Mouse (Mus musculus): ENCODE results near the gene Fhl1.

Fhl1 gene

GRCm38 (mm10) chrX:56835842-56836241 lies 104.3 kb downstream of the Fhl1 start:
- in situ Hi-C loops (cut with MboI; ENCODE audit: low pct_unique_long_range_greater_than_20kb in 1 of 2, low sequenced_read_pairs in 2 of 2, unreplicated experiment in 1 of 2), result loop anchor here in 1 of 2 experiments (25.0 kb wide), 1 partner anchor 276 kb away; no protein-coding TSS in a partner anchor

GRCm38 (mm10) chrX:56839369-56839768 lies 107.8 kb downstream of the Fhl1 start:
- in situ Hi-C loops (cut with MboI; ENCODE audit: low pct_unique_long_range_greater_than_20kb in 1 of 2, low sequenced_read_pairs in 2 of 2, unreplicated experiment in 1 of 2), result loop anchor here in 1 of 2 experiments (25.0 kb wide), 1 partner anchor 273 kb away; no protein-coding TSS in a partner anchor

- in situ Hi-C loops (cut with MboI; ENCODE audit: low pct_unique_long_range_greater_than_20kb in 1 of 2, low sequenced_read_pairs in 2 of 2, unreplicated experiment in 1 of 2), result loop anchor here in 1 of 2 experiments (25.0 kb wide), 1 partner anchor 271 kb away; no protein-coding TSS in a partner anchor
Measured at GRCm38 (mm10) chrX:56841255-56841654, 109.7 kb downstream of the Fhl1 start.
